Mouse (Mus musculus) midbrain, embryonic 16.5 days (tissue): ENCODE measurements around the gene Itpk1. TPM values are rescaled to one million over a fixed set of nuclear protein-coding genes. Genes with fewer than 3 reads are reported as not detected.

Experiments
- ATAC-seq: fragments of 200-750 bp; cut with Nextera tagmentation; 2 replicates; pipeline ENCODE4 v1.8.0; 2017; ENCODE audit warnings: moderate TSS enrichment
- H3K27ac ChIP-seq: fragments of 300-500 bp; sonication (generic); 2 replicates; pipeline ENCODE4 v1.5.1; 2014; ENCODE audit warnings: mild to moderate bottlenecking, low read length, mixed read lengths
- H3K27me3 ChIP-seq: fragments of 300-500 bp; sonication (generic); 2 replicates; pipeline ENCODE4 v1.6.1; 2014; ENCODE audit warnings: low read depth, low read length, mixed read lengths; ENCODE audit not compliant: control insufficient read depth, insufficient read depth
- H3K36me3 ChIP-seq: fragments of 300-500 bp; sonication (generic); 2 replicates; pipeline ENCODE4 v1.6.1; 2014; ENCODE audit warnings: mild to moderate bottlenecking, low read length, moderate library complexity, mixed read lengths; ENCODE audit not compliant: control insufficient read depth, insufficient read depth
- H3K4me1 ChIP-seq: fragments of 300-500 bp; sonication (generic); 2 replicates; pipeline ENCODE4 v1.6.1; 2014; ENCODE audit warnings: mild to moderate bottlenecking, low read length, mixed read lengths; ENCODE audit not compliant: control insufficient read depth, insufficient read depth
- H3K4me2 ChIP-seq: fragments of 300-500 bp; sonication (generic); 2 replicates; pipeline ENCODE4 v1.6.1; 2014; ENCODE audit warnings: mild to moderate bottlenecking, low read length, mixed read lengths
- H3K4me3 ChIP-seq: fragments of 300-500 bp; sonication (generic); 2 replicates; pipeline ENCODE4 v1.5.1; 2014; ENCODE audit warnings: low read depth, mild to moderate bottlenecking, low read length, moderate library complexity, mixed read lengths
- H3K9ac ChIP-seq: fragments of 300-500 bp; sonication (generic); 2 replicates; pipeline ENCODE4 v1.6.1; 2014; ENCODE audit warnings: low read depth, low read length, mixed read lengths
- H3K9me3 ChIP-seq: fragments of 300-500 bp; sonication (generic); replicated peaks from 2 replicates; pipeline ENCODE4 v1.6.1; 2014; ENCODE audit warnings: mild to moderate bottlenecking, low read length, mixed read lengths; ENCODE audit not compliant: control insufficient read depth, poor library complexity, severe bottlenecking
- WGBS: fragments of 180-500 bp; shearing (Covaris S2); extraction: QIAGEN DNeasy Blood & Tissue Kit; methylation state at CpG from one replicate; pipeline ENCODE4 v1.1.7; 2014; 5-methylcytosine and 5-hydroxymethylcytosine counted together
- polyA plus RNA-seq: library from polyadenylated mRNA; unstranded; fragments of >200 nt; fragmentation: Nextera tagmentation; extraction: Ambion mirVana; gene quantifications from 2 replicates; pipeline ENCODE4 v1.2.1, GENCODE M21; 2015

Gene Itpk1
- polyA plus RNA-seq, 1 experiment from 2014 or later, result 39.3 TPM

DNA sequence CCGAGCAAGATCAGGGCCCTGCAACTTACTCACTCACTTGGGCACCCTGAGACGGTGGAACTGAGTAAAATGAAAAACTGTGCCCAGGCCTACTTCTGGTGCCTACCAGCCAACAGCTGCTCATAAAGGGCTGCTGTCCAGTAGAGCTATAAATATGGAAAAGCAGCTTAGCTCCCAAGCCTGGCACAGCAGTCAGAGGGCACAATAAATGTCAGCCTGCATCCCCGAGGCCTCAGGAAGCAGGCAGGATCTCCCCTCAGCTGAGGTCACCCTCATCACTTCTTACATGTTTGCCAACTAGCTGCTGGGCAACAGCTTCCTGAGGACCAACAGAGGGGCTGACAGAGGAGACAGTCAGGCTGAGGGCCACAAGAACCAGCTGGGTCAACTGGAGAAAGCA, 27.6 kb downstream of the Itpk1 start:
- H3K4me2 ChIP-seq, result no peak overlapping the region
- H3K27me3 ChIP-seq, result no peaks in the 10 kb centered on the region
- H3K36me3 ChIP-seq, result 0 out of 2 replicates have a peak, but pooled peaks cover 5% of the 10 kb centered on the region
- H3K4me3 ChIP-seq, result no peak overlapping the region
- WGBS, result 76% methylated on average over 3 of the region's 3 CpGs
- no peaks in the 10 kb centered on the region; the same call in 1 of the 2 replicates for H3K4me1 ChIP-seq
- H3K27ac ChIP-seq, result no peak overlapping the region
- no peak for ATAC-seq
- H3K9me3 ChIP-seq, result no peaks in the 10 kb centered on the region
- H3K9ac ChIP-seq, result no peak overlapping the region

- 90% methylated on average over 10 of the region's 10 CpGs for WGBS
- H3K27ac ChIP-seq, result no peak overlapping the region
- H3K36me3 ChIP-seq, result 0 out of 2 replicates have a peak, but pooled peaks cover 5% of the 10 kb centered on the region
- no peak overlapping the region for H3K4me2 ChIP-seq
- H3K4me1 ChIP-seq, result peaks cover 7% of the 10 kb centered on the region
- H3K9me3 ChIP-seq, result no peaks in the 10 kb centered on the region
- no peak overlapping the region for H3K4me3 ChIP-seq
- no peak for ATAC-seq
- no peaks in the 10 kb centered on the region for H3K27me3 ChIP-seq
- no peak overlapping the region for H3K9ac ChIP-seq
Measured at GRCm38 (mm10) chr12:102674556-102674955, 30.2 kb downstream of the Itpk1 start.

DNA sequence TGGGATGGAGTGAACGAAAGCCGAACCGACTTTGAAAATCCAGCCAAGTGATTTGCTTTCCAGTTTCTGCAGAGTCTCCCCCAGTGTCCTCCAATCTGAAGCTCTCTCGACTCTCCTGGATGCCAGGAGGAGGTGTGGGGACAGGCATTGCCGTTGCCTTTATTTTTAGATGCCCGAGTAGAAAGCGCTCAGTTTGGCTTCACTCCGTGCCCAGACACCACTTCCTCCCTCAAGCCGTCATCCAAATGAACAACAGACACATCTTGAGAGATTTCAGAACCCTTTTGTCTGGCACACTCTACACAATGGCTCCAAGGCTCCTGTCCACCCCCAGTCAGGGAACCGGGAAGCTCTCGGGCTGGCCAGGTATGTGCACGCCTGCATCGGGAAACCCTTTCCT, 30.6 kb downstream of the Itpk1 start:
- H3K4me1 ChIP-seq, result peaks cover 7% of the 10 kb centered on the region
- no peak overlapping the region for H3K9ac ChIP-seq
- 0 out of 2 replicates have a peak, but pooled peaks cover 5% of the 10 kb centered on the region for H3K36me3 ChIP-seq
- no peak for ATAC-seq
- H3K9me3 ChIP-seq, result no peaks in the 10 kb centered on the region
- WGBS, result 96% methylated on average over 13 of the region's 13 CpGs
- no peak overlapping the region for H3K4me2 ChIP-seq
- H3K27me3 ChIP-seq, result no peaks in the 10 kb centered on the region
- H3K27ac ChIP-seq, result no peak overlapping the region
- no peak overlapping the region for H3K4me3 ChIP-seq

DNA sequence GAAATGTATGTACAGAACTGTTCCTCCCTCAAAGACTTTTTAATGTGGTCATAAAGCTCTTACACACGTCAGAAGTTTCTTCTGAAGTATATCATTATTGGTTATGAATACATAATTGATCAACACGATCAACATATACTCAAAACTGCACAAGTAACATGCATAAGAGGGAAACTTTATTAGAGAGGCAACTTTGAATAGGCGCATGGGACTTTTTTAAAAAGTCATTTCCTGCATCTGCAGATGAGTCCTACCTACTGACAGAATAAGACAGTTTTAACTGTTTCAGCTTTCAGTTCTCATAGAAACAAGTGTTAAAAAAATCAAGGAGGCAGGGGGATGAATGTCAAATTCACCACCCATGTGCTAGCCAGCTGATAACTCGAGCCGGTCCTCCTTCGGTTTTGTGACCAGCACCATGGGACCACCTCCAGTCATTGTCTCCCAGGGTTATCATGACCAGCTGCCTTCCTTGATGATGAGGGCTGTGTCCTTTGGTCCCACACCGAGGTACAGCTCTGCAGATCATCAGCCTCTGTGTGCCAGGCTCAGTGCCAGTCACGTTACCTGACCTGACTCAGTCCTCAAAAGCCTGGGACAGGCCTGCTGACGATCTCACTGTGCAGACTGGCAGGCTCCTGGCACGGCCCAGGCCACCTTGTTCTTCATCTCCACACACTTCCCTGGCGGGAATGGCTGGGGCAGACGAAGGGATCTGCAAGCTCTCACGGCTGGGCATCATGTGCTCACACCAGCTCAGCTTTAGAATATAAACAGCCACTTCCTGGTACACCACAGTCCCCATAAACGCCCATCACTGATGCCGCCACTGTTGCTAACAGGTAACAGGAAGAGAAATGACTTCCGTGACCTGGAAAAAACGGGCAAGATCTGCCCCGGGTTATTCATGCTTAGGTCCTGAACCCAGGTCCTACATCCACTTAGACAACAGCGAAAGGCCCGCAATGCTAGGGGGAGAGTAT, 31.6 kb downstream of the Itpk1 start:
- no peak overlapping the region for H3K9ac ChIP-seq
- 0 out of 2 replicates have a peak, but pooled peaks cover 5% of the 10 kb centered on the region for H3K36me3 ChIP-seq
- H3K4me1 ChIP-seq, result peaks cover 7% of the 10 kb centered on the region
- ATAC-seq, result no peak
- H3K27ac ChIP-seq, result no peak overlapping the region
- no peaks in the 10 kb centered on the region for H3K9me3 ChIP-seq
- H3K4me2 ChIP-seq, result no peak overlapping the region
- WGBS, result 88% methylated on average over 20 of the region's 20 CpGs
- no peaks in the 10 kb centered on the region for H3K27me3 ChIP-seq
- no peak overlapping the region for H3K4me3 ChIP-seq

GRCm38 (mm10) chr12:102672176-102672575, 32.6 kb downstream of the Itpk1 start:
- H3K36me3 ChIP-seq, result peaks cover 8% of the 10 kb centered on the region; the same call in 1 of the 2 replicates
- H3K9me3 ChIP-seq, result no peaks in the 10 kb centered on the region
- no peaks in the 10 kb centered on the region for H3K27me3 ChIP-seq
- no peak overlapping the region for H3K4me3 ChIP-seq
- no peak overlapping the region for H3K9ac ChIP-seq
- 83% methylated on average over 8 of the region's 8 CpGs for WGBS
- no peak overlapping the region for H3K27ac ChIP-seq
- H3K4me2 ChIP-seq, result no peak overlapping the region
- no peak for ATAC-seq
- H3K4me1 ChIP-seq, result peaks cover 7% of the 10 kb centered on the region

- Histone ChIP-seq H3K27ac (no peak overlapping the region), H3K4me2 (no peak overlapping the region), H3K36me3 (peaks cover 8% of the 10 kb centered on the region; the same call in 1 of the 2 replicates), H3K4me3 (no peak overlapping the region), H3K27me3 (no peaks in the 10 kb centered on the region), H3K9me3 (no peaks in the 10 kb centered on the region), H3K4me1 (peaks cover 7% of the 10 kb centered on the region), H3K9ac (no peak overlapping the region)
- 27% methylated on average over 8 of the region's 8 CpGs for WGBS
- no peak for ATAC-seq
Measured at GRCm38 (mm10) chr12:102670848-102671247, 33.9 kb downstream of the Itpk1 start.

GRCm38 (mm10) chr12:102665465-102666202, 39.1 kb downstream of the Itpk1 start:
- Histone ChIP-seq H3K36me3 (peaks cover 3% of the 10 kb centered on the region; the same call in 1 of the 2 replicates), H3K4me1 (peaks cover 2% of the 10 kb centered on the region), H3K27ac (no peak overlapping the region), H3K9ac (no peak overlapping the region), H3K27me3 (no peaks in the 10 kb centered on the region), H3K9me3 (no peaks in the 10 kb centered on the region), H3K4me2 (no peak overlapping the region), H3K4me3 (no peak overlapping the region)
- 90% methylated on average over 10 of the region's 10 CpGs for WGBS
- ATAC-seq, result no peak

DNA sequence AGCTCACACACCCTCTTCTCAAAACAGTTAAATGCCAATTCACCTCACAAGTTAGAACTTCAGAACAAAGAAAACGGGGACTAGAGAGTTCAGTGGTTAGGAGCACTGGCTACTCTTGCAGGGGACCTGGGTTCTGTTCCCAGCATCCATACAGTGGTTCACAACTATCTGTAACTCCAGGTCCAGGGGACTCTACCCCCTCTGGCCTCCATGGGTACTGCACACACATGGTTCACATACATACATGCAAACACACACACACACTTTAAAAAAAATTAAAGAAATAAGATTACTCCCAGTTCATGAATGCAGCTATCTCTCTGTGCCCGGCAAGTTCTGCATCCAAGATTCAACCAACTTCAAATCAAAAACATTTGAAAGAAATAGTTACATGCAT, 40.7 kb downstream of the Itpk1 start:
- Histone ChIP-seq H3K4me1 (no peaks in the 10 kb centered on the region), H3K4me2 (no peak overlapping the region), H3K9me3 (no peaks in the 10 kb centered on the region), H3K36me3 (peaks cover 3% of the 10 kb centered on the region; the same call in 1 of the 2 replicates), H3K9ac (no peak overlapping the region), H3K27ac (no peak overlapping the region), H3K27me3 (no peaks in the 10 kb centered on the region), H3K4me3 (no peak overlapping the region)
- no peak for ATAC-seq
- WGBS, result 97% methylated on average over 2 of the region's 2 CpGs
